Mouse (Mus musculus) hindbrain, embryonic 15.5 days (tissue): ENCODE results near the gene Midn. TPM values are rescaled to one million over a fixed set of nuclear protein-coding genes. Genes with fewer than 3 reads are reported as not detected.
"Not testable (repeated sequence)": the region's sequence is repeated elsewhere in the genome, so short reads cannot be mapped to it uniquely, and the experiment has no call there.

Experiments used
- ATAC-seq: fragments of 200-750 bp; cut with Nextera tagmentation; 2 replicates; pipeline ENCODE4 v1.8.0; 2017; ENCODE audit warnings: low read depth, moderate number of reproducible peaks, moderate TSS enrichment; ENCODE audit not compliant: low FRiP score
- H3K27ac ChIP-seq: fragments of 300-500 bp; sonication (generic); replicated peaks from 2 replicates; pipeline ENCODE4 v1.5.1; 2015; ENCODE audit warnings: mild to moderate bottlenecking, inconsistent platforms
- H3K27me3 ChIP-seq: fragments of 300-500 bp; sonication (generic); 2 replicates; pipeline ENCODE4 v1.6.1; 2015; ENCODE audit warnings: control low read depth, inconsistent platforms
- H3K36me3 ChIP-seq: fragments of 300-500 bp; sonication (generic); 2 replicates; pipeline ENCODE4 v1.6.1; 2015; ENCODE audit warnings: control low read depth, inconsistent platforms
- H3K4me1 ChIP-seq: fragments of 300-500 bp; sonication (generic); replicated peaks from 2 replicates; pipeline ENCODE4 v1.6.1; 2015; ENCODE audit warnings: control low read depth, inconsistent platforms
- H3K4me2 ChIP-seq: fragments of 300-500 bp; sonication (generic); 2 replicates; pipeline ENCODE4 v1.6.1; 2015; ENCODE audit warnings: moderate library complexity, mild to moderate bottlenecking, inconsistent platforms
- H3K4me3 ChIP-seq: fragments of 300-500 bp; sonication (generic); 2 replicates; pipeline ENCODE4 v1.5.1; 2015; ENCODE audit warnings: mild to moderate bottlenecking, inconsistent platforms
- H3K9ac ChIP-seq: fragments of 300-500 bp; sonication (generic); 2 replicates; pipeline ENCODE4 v1.6.1; 2015; ENCODE audit warnings: inconsistent platforms
- H3K9me3 ChIP-seq: fragments of 300-500 bp; sonication (generic); 2 replicates; pipeline ENCODE4 v1.6.1; 2016; ENCODE audit warnings: control low read depth, inconsistent platforms
- WGBS: fragments of 180-500 bp; shearing (Covaris S2); methylation state at CpG from one replicate; pipeline ENCODE4 v1.1.7; 2015; 5-methylcytosine and 5-hydroxymethylcytosine counted together
- polyA plus RNA-seq: library from polyadenylated mRNA; unstranded; fragments of >200 nt; fragmentation: Nextera tagmentation; extraction: Ambion mirVana; gene quantifications from 2 replicates; pipeline ENCODE4 v1.2.1, GENCODE M21; 2015

Midn gene
- polyA plus RNA-seq, 1 experiment from 2014 or later, result 22.6 TPM

DNA sequence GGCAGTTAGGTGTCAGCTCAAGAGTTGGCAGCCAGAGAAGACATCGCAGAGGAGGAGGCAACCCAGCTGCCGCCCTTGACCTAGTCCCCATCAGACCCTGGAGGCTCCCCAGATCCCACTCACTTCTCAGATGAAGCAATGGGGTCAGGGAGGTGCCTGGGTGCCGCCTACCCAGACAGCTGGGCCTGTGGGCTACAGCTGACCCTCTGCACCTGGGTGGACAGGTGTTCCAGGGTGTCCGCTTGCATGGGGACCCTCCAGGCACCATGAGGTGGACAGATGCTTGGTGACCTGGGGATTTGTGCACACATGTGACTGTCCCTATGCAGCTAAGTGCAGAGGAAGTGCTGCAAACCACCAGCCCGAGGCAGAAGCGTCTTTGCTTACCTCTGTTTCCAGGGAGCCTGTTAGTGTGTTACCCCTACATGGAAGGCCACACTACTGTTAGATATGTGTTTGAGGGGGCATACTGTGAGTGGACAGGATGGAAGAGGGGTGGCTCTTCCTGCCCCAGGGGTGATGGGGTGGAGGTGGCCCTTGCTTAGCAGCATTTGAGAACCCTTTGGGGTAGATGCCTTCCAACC is 14.7 kb downstream of the Midn start:
- no peak for ATAC-seq
- WGBS, result 80% methylated on average over 6 of the region's 6 CpGs
- peaks cover 71% of the 10 kb centered on the region for H3K4me1 ChIP-seq
- H3K9me3 ChIP-seq, result no peaks in the 10 kb centered on the region
- H3K9ac ChIP-seq, result no peak overlapping the region
- no peaks in the 10 kb centered on the region for H3K36me3 ChIP-seq
- H3K27ac ChIP-seq, result no peak overlapping the region
- no peaks in the 10 kb centered on the region for H3K27me3 ChIP-seq
- H3K4me2 ChIP-seq, result no peak overlapping the region
- no peak overlapping the region for H3K4me3 ChIP-seq

DNA sequence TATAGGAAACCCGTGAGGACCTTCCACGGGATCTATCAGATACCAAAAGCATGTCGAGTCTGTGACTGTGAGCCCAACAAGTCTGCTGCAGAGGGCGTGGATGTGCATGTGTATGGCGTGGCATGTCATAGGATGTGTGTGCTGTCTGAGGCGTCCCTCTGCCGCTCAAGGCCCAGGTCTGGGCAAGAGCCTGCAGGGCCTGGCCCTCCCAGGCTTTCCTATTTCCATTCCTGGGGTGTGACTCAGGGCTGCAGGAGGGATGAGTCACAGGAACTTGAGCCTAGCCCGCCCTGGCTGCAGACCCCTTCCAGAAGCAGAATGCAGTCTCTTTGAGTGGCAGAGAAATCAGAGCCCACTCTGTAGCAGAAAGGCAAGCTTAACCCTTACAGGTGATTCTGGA is 15.6 kb downstream of the Midn start:
- Histone ChIP-seq H3K27ac (no peak overlapping the region), H3K27me3 (no peaks in the 10 kb centered on the region), H3K9ac (no peak overlapping the region), H3K36me3 (no peaks in the 10 kb centered on the region), H3K9me3 (no peaks in the 10 kb centered on the region), H3K4me2 (peak overlapping the region; percentile 88; the same call in 1 of the 2 replicates), H3K4me3 (no peak overlapping the region), H3K4me1 (peaks cover 66% of the 10 kb centered on the region)
- ATAC-seq, result no peak
- 80% methylated on average over 8 of the region's 8 CpGs for WGBS

DNA sequence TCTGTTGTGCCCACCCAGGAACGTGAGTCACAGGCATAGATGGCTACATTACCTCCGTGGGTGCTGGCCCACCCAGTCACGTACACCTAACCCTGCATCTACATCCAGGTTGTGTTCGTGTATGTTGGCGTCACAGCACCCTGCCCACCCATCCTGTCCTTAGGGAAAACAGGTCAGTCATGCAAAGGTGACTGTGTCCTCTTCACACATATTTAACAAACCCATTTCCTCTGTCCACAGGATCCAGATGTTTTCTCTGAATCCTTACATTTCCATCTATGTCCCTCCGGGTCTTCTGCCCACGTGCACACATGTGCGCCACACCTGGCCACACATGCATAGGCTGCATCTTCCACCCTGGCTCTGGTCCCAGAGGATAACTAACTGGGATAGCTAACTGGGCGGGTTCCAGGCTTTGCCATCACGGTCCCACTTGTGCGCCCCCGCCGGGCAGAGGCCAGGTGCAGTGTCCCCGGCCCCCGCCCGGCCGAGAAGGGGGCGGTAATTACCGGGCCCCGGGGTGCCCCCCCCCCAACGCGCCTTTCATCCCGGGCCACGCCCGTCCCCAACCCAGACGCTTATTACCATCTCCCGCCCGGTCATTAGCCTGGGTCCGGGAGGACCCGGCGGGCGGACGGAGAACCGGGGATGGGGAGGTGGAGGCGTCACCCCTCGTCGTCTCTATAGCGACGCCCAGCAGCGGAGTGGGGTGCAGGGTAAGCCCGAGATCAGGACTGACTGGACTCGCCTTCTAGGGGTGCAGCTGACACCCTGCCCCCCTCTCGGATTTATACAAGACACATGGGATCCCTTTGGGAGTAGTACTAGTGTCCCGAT is 16.3 kb downstream of the Midn start:
- Histone ChIP-seq H3K4me1 (peaks cover 66% of the 10 kb centered on the region), H3K4me2 (peak overlapping the region; percentile 88), H3K4me3 (peak overlapping the region; percentile 43), H3K27me3 (no peaks in the 10 kb centered on the region), H3K36me3 (no peaks in the 10 kb centered on the region), H3K9ac (peak overlapping the region; percentile 60), H3K27ac (peak overlapping the region; percentile 88), H3K9me3 (no peaks in the 10 kb centered on the region)
- peak; percentile 4 for ATAC-seq
- 9% methylated on average over 43 of the region's 44 CpGs for WGBS

DNA sequence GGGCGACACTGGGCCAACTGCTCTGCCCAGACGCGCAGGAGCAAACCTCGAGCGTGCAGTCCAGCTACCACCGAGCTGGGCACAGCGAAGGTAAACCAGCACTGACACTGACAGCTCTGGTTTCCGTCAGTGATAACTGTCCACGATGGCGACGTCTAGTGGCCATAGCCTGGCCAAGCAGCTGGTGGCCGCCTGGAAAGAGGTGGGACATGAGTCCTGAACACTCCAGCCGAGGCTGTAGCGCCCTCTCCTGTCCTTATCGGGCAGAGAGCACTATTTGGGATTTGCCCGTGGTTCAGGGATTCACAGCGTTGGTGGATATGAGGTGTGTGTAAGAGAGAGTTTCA is 16.9 kb downstream of the Midn start:
- peak overlapping the region; percentile 88 for H3K27ac ChIP-seq
- H3K36me3 ChIP-seq, result peaks cover 1% of the 10 kb centered on the region
- H3K9ac ChIP-seq, result peak overlapping the region; percentile 60
- peak overlapping the region; percentile 88 for H3K4me2 ChIP-seq
- H3K9me3 ChIP-seq, result no peaks in the 10 kb centered on the region
- WGBS, result under 1% methylated on average over 17 of the region's 17 CpGs
- peaks cover 69% of the 10 kb centered on the region for H3K4me1 ChIP-seq
- peak overlapping the region; percentile 43 for H3K4me3 ChIP-seq
- peak; percentile 49 for ATAC-seq
- no peaks in the 10 kb centered on the region for H3K27me3 ChIP-seq

DNA sequence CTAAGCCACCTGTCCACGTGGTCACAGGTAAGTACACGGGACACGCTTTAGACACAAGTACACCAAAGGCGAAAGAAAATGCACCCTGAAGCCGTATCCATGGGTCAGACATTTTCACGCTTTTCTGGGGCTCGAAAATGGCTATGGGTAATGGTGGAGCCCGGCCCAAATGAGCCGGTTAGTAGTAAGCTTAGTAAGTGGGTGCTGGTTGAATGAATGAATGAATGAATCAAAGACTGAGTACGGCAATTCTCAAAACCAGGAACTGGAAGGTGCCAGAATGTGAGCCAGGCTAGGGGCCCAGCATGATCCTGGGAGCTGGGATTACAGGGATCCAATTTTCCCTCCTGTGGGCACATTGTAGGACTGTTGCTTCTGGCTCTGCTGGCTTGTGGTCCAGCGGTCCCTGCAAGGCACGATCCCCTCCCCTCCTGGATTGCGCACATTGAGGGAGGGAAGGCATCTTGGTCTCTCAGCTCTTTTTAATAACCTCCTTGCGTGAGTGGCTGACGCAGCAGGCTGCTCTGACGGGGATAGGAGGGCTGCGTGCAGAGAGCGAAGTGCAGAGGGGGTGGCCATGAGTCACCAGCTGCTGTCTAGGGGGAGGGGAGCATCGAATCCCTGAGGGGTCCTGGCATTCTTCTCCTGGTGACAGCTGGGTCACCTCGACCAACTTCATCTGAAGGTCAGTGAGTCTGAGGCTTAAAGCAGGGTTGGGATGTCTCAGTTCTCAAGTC is 17.5 kb downstream of the Midn start, which contains the start of gene Cirbp:
Cirbp (plus strand) TSS at position 594 of the 737 bp plus-strand sequence.
- Histone ChIP-seq H3K27me3 (no peaks in the 10 kb centered on the region), H3K4me3 (peak within 1 kb of the TSS; percentile 80), H3K9ac (peak within 1 kb of the TSS; percentile 60), H3K9me3 (no peaks in the 10 kb centered on the region), H3K4me1 (peaks cover 67% of the 10 kb centered on the region), H3K4me2 (peak within 1 kb of the TSS; percentile 88), H3K36me3 (peaks cover 7% of the 10 kb centered on the region), H3K27ac (peak within 1 kb of the TSS; percentile 99)
- no peak for ATAC-seq
- WGBS, result 10% methylated on average over 20 of the region's 20 CpGs

DNA sequence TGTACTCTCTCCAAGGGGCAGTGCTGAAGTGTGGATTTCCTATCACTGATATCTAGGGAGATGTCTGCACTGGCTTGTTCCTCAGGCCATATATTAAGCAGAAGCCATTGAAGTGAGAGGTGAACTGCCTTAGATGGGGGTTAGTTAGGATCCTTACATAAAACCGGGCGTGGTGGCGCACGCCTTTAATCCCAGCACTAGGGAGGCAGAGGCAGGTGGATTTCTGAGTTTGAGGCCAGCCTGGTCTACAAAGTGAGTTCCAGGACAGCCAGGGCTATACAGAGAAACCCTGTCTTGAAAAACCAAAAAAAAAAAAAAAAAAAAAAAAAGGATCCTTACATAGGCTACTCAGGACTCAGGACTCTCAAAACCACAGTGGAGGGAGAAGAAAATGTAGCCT is 18.1 kb downstream of the Midn start:
- Histone ChIP-seq H3K4me3 (peak overlapping the region; percentile 43; the same call in 1 of the 2 replicates), H3K36me3 (peaks cover 13% of the 10 kb centered on the region), H3K27ac (peak overlapping the region; percentile 99), H3K9ac (peak overlapping the region; percentile 34; the same call in 1 of the 2 replicates), H3K4me1 (peaks cover 61% of the 10 kb centered on the region), H3K4me2 (peak overlapping the region; percentile 88)
- WGBS, result 83% methylated on average over 4 of the region's 4 CpGs
- ATAC-seq, H3K9me3 ChIP-seq, H3K27me3 ChIP-seq: not testable (repeated sequence)

DNA sequence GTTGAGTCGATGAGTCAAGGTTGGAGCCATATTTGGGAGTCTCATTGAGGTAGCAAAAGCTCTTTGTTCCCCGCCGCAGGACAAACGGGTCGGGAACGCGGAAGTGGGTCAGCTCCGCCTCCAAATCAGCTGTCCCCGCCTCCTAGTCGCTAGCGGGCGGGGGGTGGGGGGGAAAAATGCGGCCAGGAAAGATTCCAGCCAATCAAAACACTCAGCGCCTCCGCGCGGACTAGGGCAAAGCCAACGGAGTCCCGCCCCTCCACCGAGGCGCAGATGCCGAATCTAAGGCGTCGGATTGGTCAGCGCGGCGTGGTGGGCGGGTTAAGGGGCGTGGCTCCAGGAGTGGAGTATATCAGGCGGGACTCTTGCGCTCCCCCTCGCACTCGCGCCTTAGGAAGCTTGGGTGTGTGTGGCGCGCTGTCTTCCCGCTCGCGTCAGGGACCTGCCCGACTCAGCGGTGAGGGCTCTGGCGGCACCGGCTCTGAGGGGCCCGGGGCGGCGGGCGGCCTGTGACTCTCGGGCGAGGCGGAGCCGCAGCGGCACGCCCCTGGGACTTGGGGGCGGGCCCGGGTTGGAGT is 19.5 kb downstream of the Midn start:
- no peaks in the 10 kb centered on the region for H3K27me3 ChIP-seq
- peaks cover 25% of the 10 kb centered on the region for H3K36me3 ChIP-seq
- peak overlapping the region; percentile 99 for H3K27ac ChIP-seq
- ATAC-seq, result peak; percentile 92
- H3K9ac ChIP-seq, result peak overlapping the region; percentile 97
- H3K4me1 ChIP-seq, result peaks cover 65% of the 10 kb centered on the region
- peak overlapping the region; percentile 88 for H3K4me2 ChIP-seq
- WGBS, result under 1% methylated on average over 55 of the region's 55 CpGs
- H3K9me3 ChIP-seq, result no peaks in the 10 kb centered on the region
- H3K4me3 ChIP-seq, result peak overlapping the region; percentile 80

DNA sequence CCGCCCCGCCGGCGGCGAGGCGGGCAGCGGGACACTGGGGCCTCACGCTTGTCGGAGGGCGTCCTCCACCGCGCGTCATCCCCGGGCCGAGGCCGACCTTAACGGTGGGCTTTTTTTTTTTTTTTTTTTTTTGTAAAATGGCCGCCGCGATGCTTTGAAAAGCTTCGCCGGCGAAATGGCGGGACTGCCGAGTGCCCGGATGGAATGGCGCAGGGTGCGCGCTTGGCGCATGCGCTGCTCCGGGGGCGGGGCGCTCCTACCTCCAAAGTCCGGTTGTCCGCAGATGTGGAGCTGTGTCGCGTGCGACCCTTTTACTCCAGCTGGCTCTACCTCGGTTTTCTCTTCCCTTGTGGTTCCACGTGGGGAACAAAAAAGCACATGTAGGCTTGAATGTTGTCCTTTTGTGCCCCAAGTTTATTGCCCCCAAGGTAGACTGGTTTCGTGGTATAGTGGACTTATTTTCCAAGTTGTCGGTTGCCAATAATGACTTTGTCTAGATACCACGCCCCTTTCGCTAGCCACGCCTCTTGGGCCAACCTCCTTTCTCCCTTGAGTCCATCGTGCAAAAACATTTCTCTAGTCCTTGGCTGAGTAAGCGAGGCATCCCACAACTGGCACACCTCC is 20.1 kb downstream of the Midn start:
- Histone ChIP-seq H3K4me2 (peak overlapping the region; percentile 67), H3K4me3 (peak overlapping the region; percentile 80), H3K27me3 (no peaks in the 10 kb centered on the region), H3K4me1 (peaks cover 69% of the 10 kb centered on the region), H3K36me3 (peaks cover 25% of the 10 kb centered on the region), H3K27ac (peak overlapping the region; percentile 99), H3K9me3 (no peaks in the 10 kb centered on the region), H3K9ac (peak overlapping the region; percentile 97)
- peak; percentile 24; the same call in 1 of the 2 replicates for ATAC-seq
- under 1% methylated on average over 48 of the region's 48 CpGs for WGBS

DNA sequence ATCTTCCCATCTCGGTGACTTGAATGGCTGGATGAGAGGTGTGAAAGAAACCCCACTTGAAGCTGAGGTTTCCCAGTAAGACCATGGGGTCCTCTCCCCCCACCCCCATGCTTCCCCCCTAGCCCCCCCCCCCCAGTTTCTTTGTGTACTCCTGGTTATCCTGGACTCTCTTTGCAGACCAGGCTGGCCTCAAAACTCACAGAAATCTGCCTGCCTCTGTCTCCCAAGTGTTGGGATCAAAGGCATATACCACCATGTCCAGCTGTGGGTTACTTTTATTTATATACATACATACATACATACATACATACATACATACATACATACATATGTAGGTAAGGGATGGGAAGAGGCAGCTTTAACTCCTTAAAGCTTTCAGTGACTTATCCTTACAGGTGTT is 21.0 kb downstream of the Midn start:
- Histone ChIP-seq H3K27ac (no peak overlapping the region), H3K4me3 (peak overlapping the region; percentile 80), H3K9me3 (no peaks in the 10 kb centered on the region), H3K9ac (peak overlapping the region; percentile 97), H3K4me2 (peak overlapping the region; percentile 67), H3K27me3 (no peaks in the 10 kb centered on the region), H3K36me3 (peaks cover 25% of the 10 kb centered on the region), H3K4me1 (peaks cover 69% of the 10 kb centered on the region)
- ATAC-seq, result no peak
- WGBS, result 45% methylated on average over 1 of the region's 1 CpGs

DNA sequence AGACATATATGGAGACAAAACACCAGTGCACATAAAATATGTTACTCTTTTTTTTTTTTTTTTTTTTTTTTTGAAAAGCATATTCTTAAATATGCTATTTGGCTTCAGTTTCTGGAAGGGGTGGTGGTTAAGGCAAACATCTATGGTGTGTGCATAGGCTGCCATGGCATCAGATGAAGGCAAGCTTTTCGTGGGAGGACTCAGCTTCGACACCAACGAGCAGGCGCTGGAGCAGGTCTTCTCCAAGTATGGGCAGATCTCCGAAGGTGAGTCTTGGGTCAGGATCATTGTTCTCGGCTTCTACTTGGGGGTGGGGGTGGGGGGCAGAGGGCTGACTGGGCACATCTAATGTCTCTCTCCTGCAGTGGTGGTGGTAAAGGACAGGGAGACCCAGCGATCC is 21.6 kb downstream of the Midn start:
- WGBS, result 93% methylated on average over 7 of the region's 7 CpGs
- H3K27ac ChIP-seq, result no peak overlapping the region
- H3K27me3 ChIP-seq, result no peaks in the 10 kb centered on the region
- ATAC-seq, result no peak
- H3K9ac ChIP-seq, result no peak overlapping the region; the same call in 1 of the 2 replicates
- peaks cover 25% of the 10 kb centered on the region for H3K36me3 ChIP-seq
- no peaks in the 10 kb centered on the region for H3K9me3 ChIP-seq
- peak overlapping the region; percentile 67; the same call in 1 of the 2 replicates for H3K4me2 ChIP-seq
- H3K4me1 ChIP-seq, result peaks cover 64% of the 10 kb centered on the region
- no peak overlapping the region for H3K4me3 ChIP-seq

DNA sequence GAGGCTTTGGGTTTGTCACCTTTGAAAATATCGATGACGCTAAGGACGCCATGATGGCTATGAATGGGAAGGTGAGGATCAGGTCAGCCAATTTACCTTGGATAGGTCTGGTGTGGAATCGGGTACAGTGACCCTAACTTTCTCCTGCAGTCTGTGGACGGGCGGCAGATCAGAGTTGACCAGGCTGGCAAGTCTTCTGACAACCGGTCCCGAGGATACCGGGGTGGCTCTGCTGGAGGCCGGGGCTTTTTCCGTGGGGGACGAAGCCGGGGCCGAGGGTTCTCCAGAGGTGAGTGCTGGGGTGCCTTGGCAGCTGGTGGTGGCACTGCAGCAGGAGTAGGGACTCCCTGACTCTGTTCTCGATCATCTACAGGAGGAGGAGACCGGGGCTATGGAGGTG is 22.0 kb downstream of the Midn start:
- Histone ChIP-seq H3K27me3 (no peaks in the 10 kb centered on the region), H3K9ac (no peak overlapping the region), H3K9me3 (no peaks in the 10 kb centered on the region), H3K4me3 (no peak overlapping the region), H3K27ac (no peak overlapping the region), H3K4me1 (peaks cover 61% of the 10 kb centered on the region), H3K4me2 (no peak overlapping the region), H3K36me3 (peaks cover 25% of the 10 kb centered on the region)
- ATAC-seq, result no peak
- WGBS, result 95% methylated on average over 16 of the region's 16 CpGs
